Mouse (Mus musculus) kidney, embryonic 16.5 days (tissue): ENCODE measurements around the gene Alkbh1. TPM values are rescaled to one million over a fixed set of nuclear protein-coding genes. Genes with fewer than 3 reads are reported as not detected.
A peak's percentile ranks its signal among the peaks of the same experiment; 100 is the strongest.

ENCODE experiments used
- ATAC-seq: fragments of 200-750 bp; cut with Nextera tagmentation; 2 replicates; pipeline ENCODE4 v1.8.0; 2017; ENCODE audit warnings: moderate TSS enrichment; ENCODE audit not compliant: low FRiP score, low TSS enrichment
- H3K27ac ChIP-seq: fragments of 300-500 bp; sonication (generic); 2 replicates; pipeline ENCODE4 v1.5.1; 2014; ENCODE audit warnings: low read length
- H3K27me3 ChIP-seq: fragments of 300-500 bp; sonication (generic); 2 replicates; pipeline ENCODE4 v1.6.1; 2014; ENCODE audit warnings: low read length, control low read depth, mixed read lengths; ENCODE audit not compliant: insufficient read depth
- H3K36me3 ChIP-seq: fragments of 300-500 bp; sonication (generic); 2 replicates; pipeline ENCODE4 v1.6.1; 2014; ENCODE audit warnings: low read length, control low read depth, mixed read lengths; ENCODE audit not compliant: insufficient read depth
- H3K4me1 ChIP-seq: fragments of 300-500 bp; sonication (generic); 2 replicates; pipeline ENCODE4 v1.6.1; 2014; ENCODE audit warnings: low read length, control low read depth, mixed read lengths; ENCODE audit not compliant: insufficient read depth
- H3K4me2 ChIP-seq: fragments of 300-500 bp; sonication (generic); replicated peaks from 2 replicates; pipeline ENCODE4 v1.6.1; 2014; ENCODE audit warnings: low read depth, low read length
- H3K4me3 ChIP-seq: fragments of 300-500 bp; sonication (generic); 2 replicates; pipeline ENCODE4 v1.5.1; 2014; ENCODE audit warnings: mild to moderate bottlenecking, low read length
- H3K9ac ChIP-seq: fragments of 300-500 bp; sonication (generic); replicated peaks from 2 replicates; pipeline ENCODE4 v1.6.1; 2014; ENCODE audit warnings: low read length
- H3K9me3 ChIP-seq: fragments of 300-500 bp; sonication (generic); 2 replicates; pipeline ENCODE4 v1.6.1; 2016; ENCODE audit warnings: low read length, control low read depth
- WGBS: fragments of 180-500 bp; shearing (Covaris S2); extraction: QIAGEN DNeasy Blood & Tissue Kit; methylation state at CpG from one replicate; pipeline ENCODE4 v1.1.7; 2014; 5-methylcytosine and 5-hydroxymethylcytosine counted together
- polyA plus RNA-seq: library from polyadenylated mRNA; unstranded; fragments of >200 nt; fragmentation: Nextera tagmentation; extraction: Ambion mirVana; gene quantifications from 2 replicates; pipeline ENCODE4 v1.2.1, GENCODE M21; 2015

The Alkbh1 gene
- polyA plus RNA-seq, 1 experiment from 2014 or later = 59.8 TPM

GRCm38 (mm10) chr12:87401883-87402282 is 41.9 kb downstream of the Alkbh1 start:
- no peak for ATAC-seq
- Histone ChIP-seq H3K27me3 (no peaks in the 10 kb centered on the region), H3K4me1 (no peaks in the 10 kb centered on the region), H3K4me3 (no peak overlapping the region), H3K36me3 (no peaks in the 10 kb centered on the region), H3K9ac (no peak overlapping the region), H3K4me2 (no peak overlapping the region), H3K9me3 (no peaks in the 10 kb centered on the region), H3K27ac (no peak overlapping the region)
- 72% methylated on average over 6 of the region's 6 CpGs for WGBS

- Histone ChIP-seq H3K9me3 (no peaks in the 10 kb centered on the region), H3K27ac (no peak overlapping the region), H3K4me1 (no peaks in the 10 kb centered on the region), H3K4me2 (no peak overlapping the region), H3K4me3 (no peak overlapping the region), H3K36me3 (no peaks in the 10 kb centered on the region), H3K9ac (no peak overlapping the region), H3K27me3 (no peaks in the 10 kb centered on the region)
- no peak for ATAC-seq
- 81% methylated on average over 10 of the region's 10 CpGs for WGBS
Observed at GRCm38 (mm10) chr12:87399119-87399819, 44.5 kb downstream of the Alkbh1 start.

- H3K36me3 ChIP-seq = no peaks in the 10 kb centered on the region
- no peak for ATAC-seq
- H3K4me3 ChIP-seq = no peak overlapping the region
- no peaks in the 10 kb centered on the region for H3K9me3 ChIP-seq
- H3K9ac ChIP-seq = no peak overlapping the region
- H3K4me2 ChIP-seq = no peak overlapping the region
- WGBS = 51% methylated on average over 4 of the region's 4 CpGs
- no peaks in the 10 kb centered on the region for H3K27me3 ChIP-seq
- H3K4me1 ChIP-seq = no peaks in the 10 kb centered on the region
- no peak overlapping the region for H3K27ac ChIP-seq
Observed at GRCm38 (mm10) chr12:87397811-87398417, 45.9 kb downstream of the Alkbh1 start.

- H3K4me2 ChIP-seq = no peak overlapping the region
- H3K27ac ChIP-seq = no peak overlapping the region
- H3K27me3 ChIP-seq = no peaks in the 10 kb centered on the region
- ATAC-seq = no peak
- no peaks in the 10 kb centered on the region for H3K9me3 ChIP-seq
- no peaks in the 10 kb centered on the region for H3K36me3 ChIP-seq
- no peaks in the 10 kb centered on the region for H3K4me1 ChIP-seq
- WGBS = 82% methylated on average over 4 of the region's 4 CpGs
- H3K9ac ChIP-seq = no peak overlapping the region
- no peak overlapping the region for H3K4me3 ChIP-seq
Observed at GRCm38 (mm10) chr12:87397126-87397525, 46.7 kb downstream of the Alkbh1 start.

GRCm38 (mm10) chr12:87394316-87394715 is 49.5 kb downstream of the Alkbh1 start:
- no peak for ATAC-seq

GRCm38 (mm10) chr12:87393447-87394145 is 50.2 kb downstream of the Alkbh1 start:
- Histone ChIP-seq H3K27me3 (no peaks in the 10 kb centered on the region), H3K36me3 (no peaks in the 10 kb centered on the region), H3K27ac (no peak overlapping the region), H3K4me3 (no peak overlapping the region), H3K4me1 (0 out of 2 replicates have a peak, but pooled peaks cover 3% of the 10 kb centered on the region), H3K9ac (no peak overlapping the region), H3K9me3 (no peaks in the 10 kb centered on the region), H3K4me2 (no peak overlapping the region)
- ATAC-seq = no peak
- WGBS = 80% methylated on average over 4 of the region's 4 CpGs

More at GRCm38 (mm10) chr12:87394316-87394715, 49.5 kb downstream of the Alkbh1 start:
- Histone ChIP-seq H3K27me3 (no peaks in the 10 kb centered on the region), H3K27ac (no peak overlapping the region), H3K4me3 (no peak overlapping the region), H3K4me2 (no peak overlapping the region), H3K36me3 (no peaks in the 10 kb centered on the region), H3K9ac (no peak overlapping the region), H3K9me3 (no peaks in the 10 kb centered on the region), H3K4me1 (no peaks in the 10 kb centered on the region)
- WGBS = 88% methylated on average over 6 of the region's 6 CpGs

- Histone ChIP-seq H3K27ac (no peak overlapping the region), H3K4me3 (no peak overlapping the region), H3K4me1 (peaks cover 11% of the 10 kb centered on the region), H3K4me2 (no peak overlapping the region), H3K27me3 (no peaks in the 10 kb centered on the region), H3K9ac (no peak overlapping the region), H3K9me3 (no peaks in the 10 kb centered on the region), H3K36me3 (no peaks in the 10 kb centered on the region)
- ATAC-seq = no peak
Observed at GRCm38 (mm10) chr12:87391355-87391754, 52.5 kb downstream of the Alkbh1 start.

GRCm38 (mm10) chr12:87389231-87389630 is 54.6 kb downstream of the Alkbh1 start:
- H3K9ac ChIP-seq = no peak overlapping the region
- no peak overlapping the region; the same call in 1 of the 2 replicates for H3K27ac ChIP-seq

GRCm38 (mm10) chr12:87388122-87388774 is 55.6 kb downstream of the Alkbh1 start, which contains the start of gene Sptlc2:
Gene Sptlc2 (minus strand): TSS chr12:87388355.
- H3K4me2 ChIP-seq = peak within 1 kb of the TSS; percentile 94
- peak within 1 kb of the TSS; percentile 85 for H3K27ac ChIP-seq
- H3K4me1 ChIP-seq = peaks cover 18% of the 10 kb centered on the region
- no peaks in the 10 kb centered on the region for H3K9me3 ChIP-seq
- H3K27me3 ChIP-seq = no peaks in the 10 kb centered on the region
- ATAC-seq = peak; percentile 99
- H3K4me3 ChIP-seq = peak within 1 kb of the TSS; percentile 80
- no peaks in the 10 kb centered on the region for H3K36me3 ChIP-seq
- 0% methylated on average over 45 of the region's 45 CpGs for WGBS
- peak within 1 kb of the TSS; percentile 89 for H3K9ac ChIP-seq

More at GRCm38 (mm10) chr12:87389231-87389630, 54.6 kb downstream of the Alkbh1 start:
- no peaks in the 10 kb centered on the region for H3K27me3 ChIP-seq
- H3K4me1 ChIP-seq = peaks cover 18% of the 10 kb centered on the region
- peak overlapping the region; percentile 80; the same call in 1 of the 2 replicates for H3K4me3 ChIP-seq
- no peak for ATAC-seq
- 61% methylated on average over 3 of the region's 3 CpGs for WGBS
- H3K4me2 ChIP-seq = peak overlapping the region; percentile 59; the same call in 1 of the 2 replicates
- no peaks in the 10 kb centered on the region for H3K9me3 ChIP-seq
- no peaks in the 10 kb centered on the region for H3K36me3 ChIP-seq
